Mouse (Mus musculus): ENCODE data around the gene Cyct. TPM values are rescaled to one million over a fixed set of nuclear protein-coding genes. Genes with fewer than 3 reads are reported as not detected.

The Cyct gene
- 4.2 TPM for polyA plus RNA-seq (2014; fragmentation: Illumina TruSeq; extraction: RNeasy Lipid Tissue Mini Kit (QIAGEN cat#74804); ENCODE audit: low read depth, low replicate concordance)

DNA sequence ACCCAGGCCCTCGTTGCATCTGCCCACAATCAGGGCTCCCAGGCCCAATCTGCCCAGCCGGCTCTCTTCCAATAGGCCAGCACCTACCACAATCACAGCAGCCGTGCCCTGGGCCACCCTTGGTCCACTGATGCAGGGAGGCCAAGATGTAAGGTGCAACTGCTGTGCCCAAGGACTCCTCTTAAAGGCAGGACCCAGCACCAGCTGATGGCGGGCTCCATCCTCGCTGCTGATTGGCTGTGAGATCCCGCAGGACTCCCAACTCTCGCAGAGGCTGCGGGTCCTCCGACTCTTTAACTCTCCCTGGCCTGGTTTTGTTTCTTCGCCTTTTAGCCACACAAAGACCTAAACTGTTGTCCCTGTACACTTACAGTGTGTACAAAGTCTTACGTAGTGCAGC, at the start of gene Cyct:
Cyct (minus strand) TSS at position 225 of the 400 bp plus-strand sequence.

DNA sequence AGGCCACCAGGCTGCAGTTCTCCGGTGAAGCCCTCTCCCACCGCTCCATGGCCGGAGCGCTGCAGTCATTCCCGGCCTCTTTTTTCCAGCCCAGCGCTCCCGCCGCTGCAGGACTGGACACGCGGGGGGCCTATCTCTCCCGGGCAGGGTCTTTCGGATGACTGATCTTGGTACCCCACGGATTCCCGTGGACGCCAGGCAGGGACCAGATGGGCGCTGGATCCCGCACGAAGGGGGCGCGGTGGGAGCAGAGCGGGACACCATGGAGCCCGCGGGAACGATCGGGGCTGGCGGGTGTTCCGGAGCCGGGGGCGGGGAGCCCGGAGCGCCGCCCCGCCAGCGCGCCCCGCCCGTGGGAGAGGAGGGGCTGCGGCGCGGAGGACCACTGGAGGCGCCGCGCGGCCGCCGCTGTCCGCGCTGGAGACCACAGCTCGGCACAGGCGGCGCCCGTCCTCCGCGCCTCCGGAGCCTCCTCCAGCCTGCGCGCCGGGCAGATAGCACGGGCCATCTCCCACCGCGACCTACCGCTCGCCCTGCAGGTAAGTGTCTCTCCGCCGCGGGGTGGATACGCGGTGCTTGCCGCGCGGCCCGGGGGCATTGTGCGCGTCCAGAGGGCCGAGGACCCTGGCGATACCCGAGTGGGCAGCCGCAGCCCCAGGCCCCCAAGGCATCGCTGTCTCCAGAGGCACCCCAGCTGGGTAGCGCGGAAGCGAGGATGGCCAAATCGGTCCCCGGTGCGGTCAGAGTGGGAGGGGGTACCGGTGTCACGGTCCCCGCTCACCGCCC, 46.1 kb upstream of the Cyct start, which contains the start of gene Osbpl6:
Osbpl6 (plus strand) TSS at position 358 of the 786 bp plus-strand sequence.

DNA sequence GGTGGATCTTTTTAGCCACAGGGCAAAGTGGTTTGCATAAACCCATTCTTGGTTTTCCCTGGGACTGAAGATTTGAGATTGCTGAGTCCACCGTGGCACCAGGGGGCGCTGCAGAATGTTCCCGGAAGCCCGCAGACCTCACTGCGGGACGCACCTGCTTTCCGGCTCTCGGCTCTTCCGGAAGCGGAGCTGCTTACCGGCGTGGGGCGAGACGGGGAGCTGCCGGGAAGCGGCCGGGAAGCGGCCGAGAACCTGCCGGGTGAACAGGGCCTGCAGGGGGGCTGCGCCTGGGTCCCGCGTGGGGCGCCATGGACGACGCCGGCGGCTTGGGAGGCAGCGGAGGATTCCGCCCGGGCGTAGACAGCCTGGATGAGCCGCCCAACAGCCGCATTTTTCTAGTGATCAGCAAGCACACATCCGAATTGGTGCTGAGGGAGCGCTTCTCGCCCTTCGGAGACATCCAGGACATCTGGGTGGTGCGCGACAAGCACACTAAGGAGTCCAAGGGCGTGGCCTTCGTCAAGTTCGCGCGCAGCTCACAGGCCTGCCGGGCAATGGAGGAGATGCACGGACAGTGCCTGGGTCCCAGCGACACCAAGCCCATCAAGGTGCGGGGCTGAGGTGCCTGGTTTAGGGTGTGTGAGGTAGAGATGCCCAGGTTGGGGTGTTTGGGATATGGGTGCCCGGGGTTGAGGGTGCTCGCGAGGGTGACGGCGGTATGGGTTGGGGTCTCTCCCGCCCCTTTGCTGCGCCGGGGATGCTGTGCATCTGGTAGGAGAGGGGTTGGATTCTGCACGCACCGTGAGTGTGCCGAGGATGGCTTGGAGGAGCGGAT, 9.8 kb upstream of the Cyct start, which contains the start of gene Rbm45:
Rbm45 (plus strand) TSS at position 164 of the 835 bp plus-strand sequence.

DNA sequence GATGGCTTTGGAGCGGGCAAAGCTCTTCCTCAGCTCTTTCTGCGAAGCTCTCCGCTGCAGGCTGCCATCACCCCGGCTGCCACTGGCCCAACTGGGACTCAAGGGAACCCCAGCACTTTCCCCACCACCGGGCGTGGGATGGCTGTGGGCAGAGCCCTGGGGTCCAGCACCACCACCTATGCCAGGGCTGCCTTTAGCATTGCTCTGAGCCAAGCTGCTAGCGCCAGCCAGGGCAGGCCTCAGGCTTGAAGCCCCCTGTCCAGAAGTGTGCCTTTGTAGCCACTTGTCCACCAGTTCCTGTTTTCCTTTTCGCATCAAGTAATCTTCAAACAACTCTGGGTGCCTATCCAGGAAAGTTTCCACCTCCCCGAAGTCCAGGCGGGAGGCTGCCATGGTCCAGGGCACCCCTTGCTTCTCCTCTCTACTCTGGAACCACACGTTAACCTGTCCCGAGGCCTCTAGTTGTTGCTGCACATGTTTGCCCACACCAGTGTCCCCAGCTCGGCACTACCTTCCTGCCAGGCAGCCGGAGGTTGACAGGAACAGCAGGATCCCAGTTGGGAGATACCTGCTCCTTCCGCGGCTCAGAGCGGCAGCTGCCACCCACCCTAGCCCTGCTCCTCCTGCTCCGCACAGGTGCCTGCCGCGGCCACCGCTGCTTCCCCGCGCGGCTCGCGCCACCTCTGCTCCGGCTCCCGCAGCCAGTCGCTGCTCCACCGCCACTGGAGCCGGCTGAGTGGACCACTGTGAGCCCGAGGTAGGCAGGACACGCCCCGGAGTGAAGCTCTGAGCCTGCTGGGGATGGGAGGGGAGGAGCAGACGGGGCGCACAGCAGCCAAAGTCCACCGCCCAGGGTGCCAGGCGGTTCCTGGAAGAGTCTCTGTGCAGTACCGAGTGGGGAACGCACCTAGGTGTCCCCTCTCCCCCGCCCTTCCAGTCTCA, 21.8 kb downstream of the Cyct start, which contains the start of gene Pde11a:
Pde11a (minus strand) TSS at position 560 of the 942 bp plus-strand sequence.

Other genes starting within 250 kb of the Cyct start
- gene Pde11a, start 21.7 kb downstream of the Cyct start, polyA plus RNA-seq (2014; fragmentation: Illumina TruSeq; extraction: RNeasy Lipid Tissue Mini Kit (QIAGEN cat#74804); ENCODE audit: low read depth, low replicate concordance), result 1.9 TPM
- 19.4 TPM for gene Rbm45, start 9.5 kb upstream of the Cyct start, polyA plus RNA-seq (2014; fragmentation: Illumina TruSeq; extraction: RNeasy Lipid Tissue Mini Kit (QIAGEN cat#74804); ENCODE audit: low read depth, low replicate concordance)
- gene Osbpl6, start 46.1 kb upstream of the Cyct start, polyA plus RNA-seq (2014; fragmentation: Illumina TruSeq; extraction: RNeasy Lipid Tissue Mini Kit (QIAGEN cat#74804); ENCODE audit: low read depth, low replicate concordance), result 11.3 TPM